Mouse (Mus musculus): ENCODE measurements at regions not wholly inside any gene's neighbourhood (a gene's known extent, or its start where the extent isn't known, plus 50 kb on each side); places are given as distances from the start of the nearest gene placed in this dataset.

DNA sequence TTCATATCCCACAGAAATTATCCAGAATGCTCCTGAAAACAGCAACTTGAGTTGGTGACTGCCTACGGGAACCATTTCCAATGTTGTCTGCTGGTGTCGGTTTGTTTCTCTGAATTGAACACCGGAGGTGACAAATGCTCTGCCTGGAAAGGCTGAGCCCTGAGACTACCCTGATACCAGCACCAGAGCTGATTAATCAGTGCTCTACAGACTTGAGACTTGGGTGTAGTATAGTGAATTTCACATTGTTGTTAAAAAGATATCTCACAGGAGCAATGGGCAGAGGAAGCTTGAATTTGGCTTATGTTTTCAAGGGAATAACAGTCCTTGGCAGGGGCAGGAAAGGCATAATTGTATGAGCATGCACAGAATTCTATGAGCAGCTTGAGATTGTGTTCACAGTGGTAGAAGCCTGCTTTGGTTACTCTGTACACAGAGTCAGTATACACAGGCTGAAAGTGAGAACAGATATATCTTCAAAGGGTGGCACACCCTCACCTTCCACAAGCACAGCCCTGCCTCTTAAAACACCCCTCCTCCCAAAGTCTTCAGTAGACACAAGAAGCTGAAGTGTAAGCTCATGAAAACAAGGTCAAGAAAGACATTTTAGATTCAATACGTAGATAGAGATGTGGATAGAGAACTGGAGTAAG lies 447.1 kb downstream of the Meis1 start:
- Histone ChIP-seq H3K27ac (ENCODE audit: insufficient read depth, low read depth, low read length, poor library complexity, severe bottlenecking) (no peak overlapping the region), H3K36me3 (ENCODE audit: control insufficient read depth, insufficient read depth, low read length, poor library complexity, severe bottlenecking) (no peaks in the 10 kb centered on the region), H3K4me1 (ENCODE audit: control insufficient read depth in 2 of 2, insufficient read depth in 2 of 2, low read length in 2 of 2, poor library complexity in 1 of 2) (no peaks in the 10 kb centered on the region), H3K4me3 (ENCODE audit: insufficient read depth in 1 of 2, low read depth in 1 of 2, low read length in 2 of 2, poor library complexity in 1 of 2, severe bottlenecking in 1 of 2) (no peak overlapping the region), H3K9ac (ENCODE audit: insufficient read depth, low read depth, low read length, poor library complexity, severe bottlenecking) (no peak overlapping the region), H3K9me3 (ENCODE audit: control insufficient read depth, insufficient read depth, low read depth, low read length) (no peaks in the 10 kb centered on the region)
- TF ChIP-seq MAFK (IDR thresholded peaks at IDR 0.05; ENCODE audit: insufficient read depth, low read depth, low read length) (no peak), ZNF384 (IDR thresholded peaks at IDR 0.05; ENCODE audit: low read depth, low read length) (no peak), HCFC1 (IDR thresholded peaks at IDR 0.05; ENCODE audit: borderline replicate concordance, insufficient read depth, low read length) (no peak), CHD2 (IDR thresholded peaks at IDR 0.05; ENCODE audit: low read depth, low read length) (no peak), ZC3H11A (IDR thresholded peaks at IDR 0.05; ENCODE audit: borderline replicate concordance, low read depth, low read length) (no peak)
- no peak for DNase-seq (ENCODE audit: low read depth, low spot score)
- in situ Hi-C loops (cut with MboI; ENCODE audit: low sequenced_read_pairs in 2 of 2, unreplicated experiment in 2 of 2), result no loop called here

DNA sequence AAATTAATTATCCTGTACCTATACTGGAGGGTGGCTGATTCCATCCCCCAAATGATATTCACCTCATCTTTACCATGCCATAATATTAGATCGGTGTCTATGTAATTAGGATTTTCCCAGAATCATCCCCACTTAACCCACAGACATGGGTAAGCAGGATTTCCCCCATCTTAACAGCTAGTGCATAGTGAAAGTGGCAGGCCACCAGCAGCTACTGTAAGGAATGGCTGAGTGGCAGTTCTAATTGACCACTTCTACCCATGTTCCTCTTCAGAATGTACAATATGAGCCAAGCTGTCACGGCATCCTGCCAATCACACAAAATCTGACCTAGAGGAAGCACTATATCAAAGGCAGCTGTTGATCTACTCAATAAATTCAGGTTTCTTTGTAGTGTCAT lies 455.8 kb downstream of the Meis1 start:
- TF ChIP-seq ZNF384 (IDR thresholded peaks at IDR 0.05; ENCODE audit: low read depth, low read length) (no peak), HCFC1 (IDR thresholded peaks at IDR 0.05; ENCODE audit: borderline replicate concordance, insufficient read depth, low read length) (no peak), ZC3H11A (IDR thresholded peaks at IDR 0.05; ENCODE audit: borderline replicate concordance, low read depth, low read length) (no peak), MAFK (IDR thresholded peaks at IDR 0.05; ENCODE audit: insufficient read depth, low read depth, low read length) (no peak), CHD2 (IDR thresholded peaks at IDR 0.05; ENCODE audit: low read depth, low read length) (no peak)
- Histone ChIP-seq H3K27ac (ENCODE audit: insufficient read depth, low read depth, low read length, poor library complexity, severe bottlenecking) (no peak overlapping the region), H3K9ac (ENCODE audit: insufficient read depth, low read depth, low read length, poor library complexity, severe bottlenecking) (no peak overlapping the region), H3K9me3 (ENCODE audit: control insufficient read depth, insufficient read depth, low read depth, low read length) (no peaks in the 10 kb centered on the region), H3K4me1 (ENCODE audit: control insufficient read depth in 2 of 2, insufficient read depth in 2 of 2, low read length in 2 of 2, poor library complexity in 1 of 2) (no peaks in the 10 kb centered on the region), H3K4me3 (ENCODE audit: insufficient read depth in 1 of 2, low read depth in 1 of 2, low read length in 2 of 2, poor library complexity in 1 of 2, severe bottlenecking in 1 of 2) (no peak overlapping the region), H3K36me3 (ENCODE audit: control insufficient read depth, insufficient read depth, low read length, poor library complexity, severe bottlenecking) (no peaks in the 10 kb centered on the region)
- in situ Hi-C loops (cut with MboI; ENCODE audit: low sequenced_read_pairs in 2 of 2, unreplicated experiment in 2 of 2), result no loop called here
- DNase-seq (ENCODE audit: low read depth, low spot score), result no peak

DNA sequence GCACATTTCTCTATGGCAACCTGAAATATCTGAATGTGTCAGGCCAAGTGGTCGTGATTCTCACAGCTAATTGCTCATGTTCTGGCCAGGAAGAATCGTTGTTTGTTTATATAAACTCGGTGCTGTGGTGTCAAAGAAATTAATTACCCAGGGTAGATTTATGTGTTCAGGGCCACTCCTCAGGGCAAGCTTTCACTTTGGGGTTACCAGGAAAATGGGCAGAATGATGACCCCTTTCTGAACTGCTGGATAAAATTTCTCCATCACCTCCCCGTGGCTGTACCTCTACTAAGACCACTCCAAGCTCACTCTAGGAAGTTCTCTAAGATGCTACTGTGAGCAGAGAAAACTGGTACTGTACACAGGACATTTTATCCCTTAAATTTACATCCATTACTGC lies 460.1 kb downstream of the Meis1 start:
- no peak overlapping the region for H3K27ac ChIP-seq (ENCODE audit: insufficient read depth, low read depth, low read length, poor library complexity, severe bottlenecking)
- in situ Hi-C loops (cut with MboI; ENCODE audit: low sequenced_read_pairs in 2 of 2, unreplicated experiment in 2 of 2), result no loop called here
- DNase-seq (ENCODE audit: low read depth, low spot score), result no peak

DNA sequence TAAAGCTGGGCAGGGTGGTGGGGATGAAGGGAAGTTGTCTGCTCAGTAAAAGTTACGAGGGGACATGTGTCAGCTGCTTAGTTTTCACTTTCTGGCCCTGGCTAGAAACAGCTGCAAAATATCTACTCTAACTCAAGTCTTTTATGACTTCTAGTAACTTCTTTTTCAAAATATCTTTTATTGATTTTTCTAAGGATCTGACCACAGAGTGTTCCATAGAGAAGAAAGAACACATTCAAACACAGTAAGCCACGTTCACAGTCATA lies 483.3 kb downstream of the Meis1 start:
- no peak for DNase-seq (ENCODE audit: low read depth, low spot score)
- Histone ChIP-seq H3K9ac (ENCODE audit: insufficient read depth, low read depth, low read length, poor library complexity, severe bottlenecking) (no peak overlapping the region), H3K4me3 (ENCODE audit: insufficient read depth in 1 of 2, low read depth in 1 of 2, low read length in 2 of 2, poor library complexity in 1 of 2, severe bottlenecking in 1 of 2) (no peak overlapping the region), H3K36me3 (ENCODE audit: control insufficient read depth, insufficient read depth, low read length, poor library complexity, severe bottlenecking) (no peaks in the 10 kb centered on the region), H3K4me1 (ENCODE audit: control insufficient read depth in 2 of 2, insufficient read depth in 2 of 2, low read length in 2 of 2, poor library complexity in 1 of 2) (no peaks in the 10 kb centered on the region), H3K27ac (ENCODE audit: insufficient read depth, low read depth, low read length, poor library complexity, severe bottlenecking) (no peak overlapping the region), H3K9me3 (ENCODE audit: control insufficient read depth, insufficient read depth, low read depth, low read length) (no peaks in the 10 kb centered on the region)
- TF ChIP-seq ZNF384 (IDR thresholded peaks at IDR 0.05; ENCODE audit: low read depth, low read length) (no peak), ZC3H11A (IDR thresholded peaks at IDR 0.05; ENCODE audit: borderline replicate concordance, low read depth, low read length) (no peak), CHD2 (IDR thresholded peaks at IDR 0.05; ENCODE audit: low read depth, low read length) (no peak), HCFC1 (IDR thresholded peaks at IDR 0.05; ENCODE audit: borderline replicate concordance, insufficient read depth, low read length) (no peak), MAFK (IDR thresholded peaks at IDR 0.05; ENCODE audit: insufficient read depth, low read depth, low read length) (no peak)
- in situ Hi-C loops (cut with MboI; ENCODE audit: low sequenced_read_pairs in 2 of 2, unreplicated experiment in 2 of 2), result no loop called here

More for the DNA sequence above, 460.1 kb downstream of the Meis1 start:
- H3K36me3 ChIP-seq (ENCODE audit: control insufficient read depth, insufficient read depth, low read length, poor library complexity, severe bottlenecking), result no peaks in the 10 kb centered on the region
- no peak overlapping the region for H3K9ac ChIP-seq (ENCODE audit: insufficient read depth, low read depth, low read length, poor library complexity, severe bottlenecking)
- no peak overlapping the region for H3K4me3 ChIP-seq (ENCODE audit: insufficient read depth in 1 of 2, low read depth in 1 of 2, low read length in 2 of 2, poor library complexity in 1 of 2, severe bottlenecking in 1 of 2)
- TF ChIP-seq HCFC1 (IDR thresholded peaks at IDR 0.05; ENCODE audit: borderline replicate concordance, insufficient read depth, low read length), result no peak
- no peaks in the 10 kb centered on the region for H3K4me1 ChIP-seq (ENCODE audit: control insufficient read depth in 2 of 2, insufficient read depth in 2 of 2, low read length in 2 of 2, poor library complexity in 1 of 2)
- no peaks in the 10 kb centered on the region for H3K9me3 ChIP-seq (ENCODE audit: control insufficient read depth, insufficient read depth, low read depth, low read length)

Data from ES-E14 (cell line).